Mouse (Mus musculus) CH12.LX (cell line): ENCODE measurements around the gene Arid5b.

Experiments
- CTCF ChIP-seq, 2 experiments: IDR thresholded peaks in 1 of 2; conservative IDR thresholded peaks in 1 of 2; 2 replicates each; pipeline ENCODE4 v1.5.1; 2011 to 2012; ENCODE audit warnings: low read depth in 2 of 2, low read length in 2 of 2, improper control_type of control experiment in 1 of 2, inconsistent platforms in 1 of 2, mild to moderate bottlenecking in 1 of 2, moderate library complexity in 1 of 2
- EP300 ChIP-seq: IDR thresholded peaks from 2 replicates; pipeline ENCODE4 v1.6.1; 2011; ENCODE audit warnings: low read length, improper control_type of control experiment
- ETS1 ChIP-seq: conservative IDR thresholded peaks from 2 replicates; pipeline ENCODE4 v1.6.1; 2012; ENCODE audit warnings: low read depth, mild to moderate bottlenecking, inconsistent platforms, low read length, improper control_type of control experiment, moderate library complexity
- GABPA ChIP-seq: IDR thresholded peaks from 2 replicates; pipeline ENCODE4 v1.6.1; 2012; ENCODE audit warnings: low read depth, low read length, improper control_type of control experiment, inconsistent platforms; ENCODE audit not compliant: insufficient replicate concordance
- HCFC1 ChIP-seq: IDR thresholded peaks from 2 replicates; pipeline ENCODE4 v1.6.1; 2012; ENCODE audit warnings: low read depth, mild to moderate bottlenecking, inconsistent platforms, low read length, improper control_type of control experiment
- MAX ChIP-seq: IDR thresholded peaks from 2 replicates; pipeline ENCODE4 v1.6.1; 2011; ENCODE audit warnings: low read length, improper control_type of control experiment
- POLR2A ChIP-seq: IDR thresholded peaks from 2 replicates; pipeline ENCODE4 v1.6.1; 2011; ENCODE audit warnings: low read depth, mild to moderate bottlenecking, improper control_type of control experiment, low read length
- USF1 ChIP-seq: IDR thresholded peaks from 2 replicates; pipeline ENCODE4 v1.6.1; 2014; ENCODE audit warnings: low read depth, mild to moderate bottlenecking, inconsistent platforms, low read length, improper control_type of control experiment
- ZC3H11A ChIP-seq: IDR thresholded peaks from 2 replicates; pipeline ENCODE4 v1.6.1; 2012; ENCODE audit warnings: low read depth, mild to moderate bottlenecking, inconsistent platforms, low read length, improper control_type of control experiment
- ZKSCAN1 ChIP-seq: IDR thresholded peaks from 2 replicates; pipeline ENCODE4 v1.6.1; 2012; ENCODE audit warnings: low read depth, inconsistent platforms, low read length, improper control_type of control experiment, borderline replicate concordance

DNA sequence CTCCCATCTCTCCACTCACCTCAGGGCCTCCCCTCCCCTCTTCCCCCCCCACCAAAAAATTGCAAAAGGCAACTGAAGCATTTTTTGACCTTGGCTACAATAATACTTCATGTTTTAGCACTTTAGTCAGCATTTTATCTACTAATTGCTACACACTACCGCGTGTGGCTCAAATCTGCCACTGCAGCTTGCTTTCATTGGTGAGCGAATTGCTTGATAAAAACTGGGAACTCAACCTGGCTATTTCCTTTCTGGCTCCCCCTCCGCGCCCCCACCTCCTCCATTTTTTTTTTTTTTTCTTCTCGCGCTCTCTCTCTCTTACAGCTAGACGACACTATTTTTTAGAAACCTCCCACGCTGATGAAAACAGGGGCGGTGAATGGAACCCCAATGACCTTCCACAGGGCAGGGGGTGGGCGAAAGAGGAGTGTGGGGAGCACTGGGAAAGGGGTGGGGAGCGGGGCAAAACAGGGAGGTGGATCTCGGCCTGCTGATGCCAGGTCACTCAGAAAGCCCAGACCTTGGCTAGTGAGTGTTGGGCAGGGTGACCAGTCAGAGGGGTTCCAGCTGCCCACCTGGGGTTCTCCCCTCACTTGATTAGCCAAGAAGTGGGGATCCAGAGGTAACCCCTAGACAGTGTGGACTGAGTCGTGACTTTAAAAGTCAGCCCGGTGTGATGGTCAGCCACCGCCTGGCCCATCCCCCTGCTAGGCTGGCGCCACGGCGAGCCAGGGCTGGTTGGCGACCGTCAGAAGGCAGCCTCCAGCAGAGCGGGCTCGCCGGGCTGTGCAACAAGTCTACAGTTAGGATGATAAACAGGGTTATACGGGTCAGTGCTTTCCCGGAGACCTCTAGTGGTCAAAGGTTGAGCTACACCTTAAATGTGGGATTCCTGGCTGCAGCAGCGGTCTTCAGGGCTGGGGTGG is 4.2 kb upstream of the Arid5b start:
- TF ChIP-seq ZC3H11A (peak; percentile 26; the same call in 1 of the 2 replicates), MAX (no peak), ETS1 (no peak), EP300 (no peak; the same call in 1 of the 2 replicates), POLR2A (peak; percentile 35; the same call in 1 of the 2 replicates), CTCF (conservative IDR thresholded peaks at IDR 0.05 in 1 of 2, IDR thresholded peaks at IDR 0.05 in 1 of 2; ENCODE audit: low read depth in 2 of 2, low read length in 2 of 2) (peak; percentile 60 to 90), HCFC1 (0 out of 2 replicates have a peak, but pooled peaks have one; percentile 10), ZKSCAN1 (no peak), USF1 (no peak), GABPA (no peak)
